Mouse (Mus musculus) E14TG2a.4 (cell line): ENCODE measurements around the gene Ankrd13d.

Experiments used
- CTCF ChIP-seq: conservative IDR thresholded peaks from 2 replicates; pipeline ENCODE4 v1.5.1; 2014; ENCODE audit warnings: low read length
- NANOG ChIP-seq: IDR thresholded peaks from 2 replicates; pipeline ENCODE4 v1.6.1; 2014; ENCODE audit warnings: borderline replicate concordance, low read length, mixed read lengths
- POU5F1 ChIP-seq: IDR thresholded peaks from 2 replicates; pipeline ENCODE4 v1.6.1; 2014; ENCODE audit warnings: low read length, borderline replicate concordance

GRCm38 (mm10) chr19:4280425-4280824 lies 2.5 kb downstream of the Ankrd13d start:
- no peak for TF ChIP-seq CTCF
- TF ChIP-seq POU5F1, result no peak
- TF ChIP-seq NANOG, result no peak
